Mouse (Mus musculus) kidney, postnatal 0 days (tissue): Measurements from ENCODE around the gene Pdzrn3. TPM values are rescaled to one million over a fixed set of nuclear protein-coding genes. Genes with fewer than 3 reads are reported as not detected.

ENCODE experiments used
- ATAC-seq: fragments of 200-750 bp; cut with Nextera tagmentation; replicated peaks from 2 replicates; pipeline ENCODE4 v1.8.0; 2017; ENCODE audit warnings: low read depth, moderate number of reproducible peaks, moderate TSS enrichment, moderate library complexity; ENCODE audit not compliant: low FRiP score
- DNase-seq: peaks from one replicate; pipeline ENCODE4 v3.0.0-alpha.2; 2016; ENCODE audit warnings: low spot score
- H3K27ac ChIP-seq: fragments of 300-500 bp; sonication (generic); 2 replicates; pipeline ENCODE4 v1.5.1; 2014; ENCODE audit warnings: mild to moderate bottlenecking
- H3K27me3 ChIP-seq: fragments of 300-500 bp; sonication (generic); 2 replicates; pipeline ENCODE4 v1.6.1; 2014; ENCODE audit warnings: low read length, mixed read lengths; ENCODE audit not compliant: insufficient read depth
- H3K36me3 ChIP-seq: fragments of 300-500 bp; sonication (generic); 2 replicates; pipeline ENCODE4 v1.6.1; 2014; ENCODE audit warnings: low read length, mixed read lengths; ENCODE audit not compliant: insufficient read depth
- H3K4me1 ChIP-seq: fragments of 300-500 bp; sonication (generic); replicated peaks from 2 replicates; pipeline ENCODE4 v1.6.1; 2014; ENCODE audit warnings: antibody characterized with exemption, low read length, mixed read lengths; ENCODE audit not compliant: insufficient read depth
- H3K4me2 ChIP-seq: fragments of 300-500 bp; sonication (generic); 2 replicates; pipeline ENCODE4 v1.6.1; 2014; ENCODE audit warnings: mild to moderate bottlenecking, low read length, moderate library complexity, mixed read lengths
- H3K4me3 ChIP-seq: fragments of 300-500 bp; sonication (generic); replicated peaks from 2 replicates; pipeline ENCODE4 v1.5.1; 2014; ENCODE audit warnings: low read depth, low read length
- H3K9ac ChIP-seq: fragments of 300-500 bp; sonication (generic); 2 replicates; pipeline ENCODE4 v1.6.1; 2014; ENCODE audit warnings: low read depth, low read length
- H3K9me3 ChIP-seq: fragments of 300-500 bp; sonication (generic); replicated peaks from 2 replicates; pipeline ENCODE4 v1.6.1; 2016; ENCODE audit warnings: low read length, inconsistent platforms, mixed read lengths
- CTCF ChIP-seq: IDR thresholded peaks from 2 replicates; pipeline ENCODE4 v1.5.1; 2016; ENCODE audit warnings: antibody characterized with exemption, low read depth, mild to moderate bottlenecking, moderate library complexity
- WGBS: fragments of 180-500 bp; shearing (Covaris S2); extraction: QIAGEN DNeasy Blood & Tissue Kit; methylation state at CpG from one replicate; pipeline ENCODE4 v1.1.7; 2014; 5-methylcytosine and 5-hydroxymethylcytosine counted together
- polyA plus RNA-seq: library from polyadenylated mRNA; unstranded; fragments of >200 nt; fragmentation: Nextera tagmentation; extraction: Ambion mirVana; gene quantifications from 2 replicates; pipeline ENCODE4 v1.2.1, GENCODE M21; 2015

Gene Pdzrn3
- polyA plus RNA-seq, 1 experiment from 2014 or later: 7.0 TPM

DNA sequence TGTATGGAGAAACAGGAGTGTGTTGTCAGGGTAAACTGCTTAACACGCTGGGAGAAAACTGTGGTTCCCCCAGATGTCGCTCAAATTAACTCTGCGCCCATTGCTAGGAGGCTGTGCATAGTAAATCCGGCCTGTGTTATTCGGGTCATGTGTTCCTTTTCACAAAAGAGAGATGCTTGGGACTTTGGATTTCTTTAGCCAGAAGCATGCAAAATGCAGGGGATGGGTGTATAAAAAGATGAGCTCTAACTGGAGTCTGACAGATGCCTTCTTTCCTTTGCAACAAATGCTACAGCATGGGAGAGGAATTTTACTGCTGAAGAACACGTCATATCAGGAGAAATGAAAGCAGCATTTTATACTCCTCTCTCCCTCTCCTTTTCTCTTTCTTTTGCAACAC lies 190.4 kb downstream of the Pdzrn3 start:
- no peaks in the 10 kb centered on the region for H3K27me3 ChIP-seq
- DNase-seq (no peak), ATAC-seq (no peak)
- H3K4me2 ChIP-seq: no peak overlapping the region
- WGBS: 91% methylated on average over 6 of the region's 6 CpGs
- no peak for TF ChIP-seq CTCF
- no peaks in the 10 kb centered on the region for H3K4me1 ChIP-seq
- no peak overlapping the region for H3K4me3 ChIP-seq
- no peaks in the 10 kb centered on the region for H3K9me3 ChIP-seq
- H3K36me3 ChIP-seq: no peaks in the 10 kb centered on the region
- H3K27ac ChIP-seq: no peak overlapping the region
- H3K9ac ChIP-seq: no peak overlapping the region

DNA sequence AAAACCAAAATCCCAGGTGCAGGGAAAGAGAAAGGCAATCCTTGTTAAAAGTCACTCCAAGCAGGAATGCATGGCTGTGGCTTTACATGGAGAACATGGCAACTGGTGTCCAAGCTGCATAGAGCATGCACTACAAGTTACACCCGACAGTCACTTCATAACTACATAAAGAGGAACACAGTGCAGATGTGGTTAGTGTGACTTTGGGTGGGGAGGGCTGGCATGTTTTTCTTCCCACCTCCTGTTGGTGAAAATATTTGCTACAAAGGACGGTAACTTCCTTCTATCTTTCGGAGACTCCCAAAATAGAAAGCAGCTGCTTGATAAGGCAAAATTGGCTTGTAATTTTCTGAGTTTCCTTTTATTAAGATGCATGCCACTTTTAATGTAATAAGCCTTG lies 190.8 kb downstream of the Pdzrn3 start:
- DNase-seq (no peak), ATAC-seq (no peak)
- TF ChIP-seq CTCF: no peak
- Histone ChIP-seq H3K4me3 (no peak overlapping the region), H3K9me3 (no peaks in the 10 kb centered on the region), H3K4me1 (no peaks in the 10 kb centered on the region), H3K9ac (no peak overlapping the region), H3K4me2 (no peak overlapping the region), H3K36me3 (no peaks in the 10 kb centered on the region), H3K27ac (no peak overlapping the region), H3K27me3 (no peaks in the 10 kb centered on the region)
- 64% methylated on average over 3 of the region's 3 CpGs for WGBS

DNA sequence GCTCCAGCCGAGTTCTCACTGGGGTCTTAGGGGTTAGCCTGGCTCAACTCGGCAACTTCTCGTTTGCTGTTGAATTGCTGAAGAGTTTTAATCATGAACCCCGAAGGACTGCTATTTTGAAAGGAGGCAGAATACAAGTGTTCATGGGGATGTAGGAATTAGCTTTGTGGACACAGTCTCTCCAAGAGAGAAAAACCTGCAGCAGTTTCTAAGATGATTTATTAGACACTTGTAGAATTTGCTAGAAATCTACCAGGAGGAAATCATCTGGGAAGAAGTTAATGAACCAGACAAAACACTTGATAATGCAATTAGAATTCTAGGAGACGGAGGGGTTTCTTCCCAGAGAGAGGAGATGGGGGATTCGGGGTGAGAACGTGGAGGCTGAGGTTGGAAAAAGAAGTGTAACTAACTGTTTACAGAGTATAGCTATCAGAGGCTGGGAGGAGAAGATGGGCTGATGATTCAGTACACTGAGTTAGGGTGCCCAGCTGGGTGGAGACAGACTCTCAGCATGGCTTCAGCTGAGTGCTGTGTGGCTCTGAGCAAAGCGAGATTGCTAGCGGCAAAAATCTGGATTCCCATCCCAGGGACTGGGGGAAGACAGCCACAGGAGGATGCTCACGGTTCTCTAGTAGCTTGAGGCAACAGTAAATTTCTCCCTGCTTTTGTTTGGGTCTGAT lies 193.5 kb downstream of the Pdzrn3 start:
- Histone ChIP-seq H3K27me3 (no peaks in the 10 kb centered on the region), H3K27ac (no peak overlapping the region), H3K9me3 (no peaks in the 10 kb centered on the region), H3K4me1 (no peaks in the 10 kb centered on the region), H3K36me3 (no peaks in the 10 kb centered on the region), H3K4me3 (no peak overlapping the region), H3K9ac (no peak overlapping the region), H3K4me2 (no peak overlapping the region)
- peak; percentile 59 for ATAC-seq
- TF ChIP-seq CTCF: no peak
- peak; percentile 82 for DNase-seq
- 30% methylated on average over 10 of the region's 10 CpGs for WGBS

DNA sequence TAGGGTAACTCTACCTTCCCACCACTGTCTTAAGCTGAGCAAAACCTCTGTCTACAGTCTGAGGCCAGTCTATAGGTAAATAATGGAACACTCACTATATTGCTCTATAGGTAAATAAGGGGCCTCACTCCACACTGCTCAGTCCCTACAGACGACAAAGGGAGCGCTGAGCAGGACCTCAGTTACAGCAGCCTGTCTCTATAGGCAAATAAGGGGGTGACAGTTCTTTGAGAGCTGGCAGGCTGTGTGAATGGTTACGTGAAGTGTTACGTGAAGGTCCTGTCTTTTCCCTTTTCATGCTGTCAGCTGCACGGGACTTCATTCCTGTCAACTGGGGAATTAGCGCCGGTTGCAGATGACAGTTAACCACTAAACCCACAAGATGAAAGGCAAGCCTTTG lies 207.0 kb downstream of the Pdzrn3 start:
- DNase-seq: no peak
- no peak overlapping the region for H3K27ac ChIP-seq
- H3K9ac ChIP-seq: no peak overlapping the region
- no peaks in the 10 kb centered on the region for H3K27me3 ChIP-seq
- ATAC-seq: no peak
- no peak overlapping the region for H3K4me3 ChIP-seq
- WGBS: 88% methylated on average over 7 of the region's 7 CpGs
- TF ChIP-seq CTCF: no peak
- no peaks in the 10 kb centered on the region for H3K4me1 ChIP-seq
- 0 out of 2 replicates have a peak, but pooled peaks cover 2% of the 10 kb centered on the region for H3K36me3 ChIP-seq
- H3K4me2 ChIP-seq: no peak overlapping the region
- no peaks in the 10 kb centered on the region for H3K9me3 ChIP-seq

DNA sequence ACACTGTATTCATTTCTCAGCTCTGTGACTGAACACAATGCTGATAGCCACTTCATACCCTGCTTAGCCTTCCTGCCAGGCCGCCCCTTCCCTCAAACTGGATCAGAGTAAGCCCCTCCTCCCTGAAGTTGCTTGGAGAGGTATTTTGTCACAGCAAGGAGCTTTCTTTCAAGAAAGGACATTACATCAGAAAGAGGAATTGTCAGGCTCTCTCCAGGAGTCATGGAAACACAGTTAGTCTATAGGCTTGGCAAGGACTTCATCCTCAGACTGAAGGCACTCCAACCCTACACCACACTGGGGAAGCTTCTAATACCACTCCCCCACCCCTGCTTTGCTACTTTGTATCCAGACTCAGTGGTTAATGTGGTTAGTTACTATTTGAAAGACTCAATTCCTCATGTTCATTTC lies 224.2 kb downstream of the Pdzrn3 start:
- peaks cover 23% of the 10 kb centered on the region; the same call in 1 of the 2 replicates for H3K36me3 ChIP-seq
- no peak overlapping the region for H3K9ac ChIP-seq
- no peak overlapping the region for H3K4me3 ChIP-seq
- 56% methylated on average over 1 of the region's 1 CpGs for WGBS
- H3K4me2 ChIP-seq: no peak overlapping the region
- TF ChIP-seq CTCF: no peak
- no peak for ATAC-seq
- H3K9me3 ChIP-seq: no peaks in the 10 kb centered on the region
- H3K27ac ChIP-seq: no peak overlapping the region
- H3K27me3 ChIP-seq: no peaks in the 10 kb centered on the region
- no peak for DNase-seq
- H3K4me1 ChIP-seq: no peaks in the 10 kb centered on the region

DNA sequence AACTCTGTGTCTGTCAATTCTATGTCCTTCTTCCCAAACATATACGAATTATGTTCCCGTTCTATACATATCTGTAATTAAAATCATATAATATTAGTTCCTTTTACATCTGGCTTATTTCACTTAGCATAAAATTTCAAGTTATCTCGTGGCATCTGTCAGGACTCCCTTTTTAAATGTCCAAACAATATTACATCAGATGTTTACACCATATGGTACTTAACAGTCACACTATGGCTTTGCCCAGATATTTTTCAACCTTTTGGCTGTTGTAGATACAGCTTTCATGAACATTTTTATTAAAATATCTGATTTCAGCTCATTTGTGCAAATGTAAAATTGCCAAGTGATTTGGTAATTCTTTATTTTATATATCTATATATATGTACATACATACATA lies 242.3 kb downstream of the Pdzrn3 start:
- no peaks in the 10 kb centered on the region for H3K36me3 ChIP-seq
- H3K27me3 ChIP-seq: no peaks in the 10 kb centered on the region
- no peak overlapping the region for H3K9ac ChIP-seq
- H3K4me1 ChIP-seq: no peaks in the 10 kb centered on the region
- ATAC-seq (no peak), DNase-seq (no peak)
- WGBS: 81% methylated on average over 3 of the region's 3 CpGs
- TF ChIP-seq CTCF: no peak
- no peak overlapping the region for H3K4me3 ChIP-seq
- H3K4me2 ChIP-seq: no peak overlapping the region
- H3K27ac ChIP-seq: no peak overlapping the region
- no peaks in the 10 kb centered on the region for H3K9me3 ChIP-seq

DNA sequence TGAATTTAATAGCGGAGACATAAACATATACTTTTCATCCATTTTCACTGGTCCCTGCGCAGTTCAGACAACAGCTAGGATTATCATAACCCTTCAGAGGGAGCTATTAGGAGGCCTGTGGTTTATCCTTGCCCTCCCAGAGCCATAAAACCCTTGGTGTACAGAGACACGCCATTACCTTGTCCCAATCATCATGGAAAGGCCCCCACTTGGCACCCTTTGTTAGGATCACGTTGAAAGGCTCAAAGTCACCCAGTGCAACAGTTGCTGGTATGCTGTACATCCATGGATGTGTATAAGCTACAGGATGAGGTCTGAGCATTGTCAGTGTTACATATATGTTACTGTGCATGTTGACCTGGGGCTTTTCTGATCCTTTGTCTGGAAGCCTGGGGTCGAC lies 252.3 kb downstream of the Pdzrn3 start:
- Histone ChIP-seq H3K9me3 (no peaks in the 10 kb centered on the region), H3K4me1 (no peaks in the 10 kb centered on the region), H3K27me3 (no peaks in the 10 kb centered on the region), H3K27ac (no peak overlapping the region), H3K9ac (no peak overlapping the region), H3K4me2 (no peak overlapping the region), H3K4me3 (no peak overlapping the region), H3K36me3 (no peaks in the 10 kb centered on the region)
- WGBS: 30% methylated on average over 5 of the region's 5 CpGs
- DNase-seq: no peak
- no peak for TF ChIP-seq CTCF
- ATAC-seq: no peak
